In genomic region chr10:77211116-77211570, GRCm38 (mm10) we compare ENCODE assay signal across 9 mouse cellular contexts. TPM values are rescaled to one million over a fixed set of nuclear protein-coding genes. Genes with fewer than 3 reads are reported as not detected.
DNase-seq lines count a peak whose midpoint lies in the region; ATAC-seq and TF ChIP-seq lines count a peak whose summit lies in the region.
"Had no signal": no experiment of that assay in that cellular context is flagged by ENCODE, and none has a peak within 500 bp of the region (broad histone marks: within the 10 kb centered on the region; RNA-seq: fewer than 3 reads in every experiment).

No protein-coding gene starts in this region.

- no peak overlapping the region for H3K4me2 ChIP-seq in midbrain, postnatal 0 days (ENCODE audit: low read depth, low read length, poor library complexity, severe bottlenecking)
- no peak overlapping the region for H3K4me2 ChIP-seq in midbrain, embryonic 13.5 days (replicated peaks)
- no peak overlapping the region for H3K4me2 ChIP-seq in heart, embryonic 12.5 days
- H3K4me2 ChIP-seq: limb, embryonic 12.5 days had no signal

- WGBS in midbrain, postnatal 0 days: 68% methylated on average over 11 of the region's 11 CpGs
- 81% methylated on average over 11 of the region's 11 CpGs for WGBS in midbrain, embryonic 13.5 days
- 38% methylated on average over 11 of the region's 11 CpGs for WGBS in heart, embryonic 12.5 days

- H3K27ac ChIP-seq in midbrain, postnatal 0 days (ENCODE audit: low read depth, low read length): no peak overlapping the region
- no peak overlapping the region for H3K27ac ChIP-seq in midbrain, embryonic 13.5 days
- H3K27ac ChIP-seq in heart, embryonic 12.5 days (ENCODE audit: poor library complexity, severe bottlenecking): peak overlapping the region; percentile 63
- H3K27ac ChIP-seq: limb, embryonic 12.5 days had no signal

- TF ChIP-seq CTCF in midbrain, postnatal 0 days (IDR thresholded peaks at IDR 0.05): no peak

- ATAC-seq in midbrain, postnatal 0 days (ENCODE audit: low FRiP score): no peak
- ATAC-seq in midbrain, embryonic 13.5 days: no peak
- ATAC-seq in heart, embryonic 12.5 days (ENCODE audit: insufficient number of reproducible peaks, low FRiP score): peak; percentile 76

- no peaks in the 10 kb centered on the region for H3K9me3 ChIP-seq in midbrain, postnatal 0 days (ENCODE audit: low read length)
- H3K9me3 ChIP-seq in midbrain, embryonic 13.5 days: no peaks in the 10 kb centered on the region
- H3K9me3 ChIP-seq in heart, embryonic 12.5 days (replicated peaks): no peaks in the 10 kb centered on the region
- H3K9me3 ChIP-seq: limb, embryonic 12.5 days had no signal

- H3K9ac ChIP-seq in midbrain, postnatal 0 days (replicated peaks; ENCODE audit: low read length, poor library complexity, severe bottlenecking): no peak overlapping the region
- no peak overlapping the region for H3K9ac ChIP-seq in midbrain, embryonic 13.5 days (replicated peaks)
- H3K9ac ChIP-seq in heart, embryonic 12.5 days: no peak overlapping the region
- H3K9ac ChIP-seq: limb, embryonic 12.5 days had no signal

- DNase-seq in midbrain, postnatal 0 days (ENCODE audit: low spot score): peak; percentile 30
- peak; percentile 76 for DNase-seq in c-Kit-negative CD71-positive TER-119-positive erythroid progenitor cells, embryonic 14.5 days (ENCODE audit: low read depth, low spot score)
- peak; percentile 69 to 81 for DNase-seq in kidney, postnatal 25 days
- peak; percentile 59 to 70 for DNase-seq in lung, postnatal 4 days
- no peak for DNase-seq in T-cell, adult 2 months (ENCODE audit: low spot score)
- no peak for DNase-seq in retina, postnatal 1 day

- H3K4me1 ChIP-seq in midbrain, postnatal 0 days (ENCODE audit: insufficient read depth, low read length): no peaks in the 10 kb centered on the region
- H3K4me1 ChIP-seq in midbrain, embryonic 13.5 days (replicated peaks): no peaks in the 10 kb centered on the region
- H3K4me1 ChIP-seq in heart, embryonic 12.5 days (replicated peaks): peaks cover 77% of the 10 kb centered on the region

- no peaks in the 10 kb centered on the region for H3K36me3 ChIP-seq in midbrain, postnatal 0 days (ENCODE audit: insufficient read depth, low read length)
- H3K36me3 ChIP-seq in midbrain, embryonic 13.5 days: no peaks in the 10 kb centered on the region
- H3K36me3 ChIP-seq in heart, embryonic 12.5 days: no peaks in the 10 kb centered on the region
- H3K36me3 ChIP-seq: limb, embryonic 12.5 days had no signal

- H3K27me3 ChIP-seq in midbrain, postnatal 0 days (ENCODE audit: insufficient read depth, low read length): no peaks in the 10 kb centered on the region
- no peaks in the 10 kb centered on the region for H3K27me3 ChIP-seq in midbrain, embryonic 13.5 days
- H3K27me3 ChIP-seq in heart, embryonic 12.5 days (replicated peaks): no peaks in the 10 kb centered on the region
- H3K27me3 ChIP-seq: limb, embryonic 12.5 days had no signal

- H3K4me3 ChIP-seq in midbrain, postnatal 0 days (ENCODE audit: low read depth, low read length): no peak overlapping the region
- H3K4me3 ChIP-seq in midbrain, embryonic 13.5 days (replicated peaks): no peak overlapping the region
- no peak overlapping the region for H3K4me3 ChIP-seq in heart, embryonic 12.5 days
- H3K4me3 ChIP-seq: limb, embryonic 12.5 days had no signal

RNA-seq across cellular contexts. Expression of gene Col18a1, which starts 44.8 kb away (rescaled TPM):
- 27.7 and 30.3 TPM in 2 replicates for total RNA-seq in midbrain, postnatal 0 days (2014; rRNA removed)
- 14.6 and 15.4 TPM in 2 replicates for polyA plus RNA-seq in midbrain, postnatal 0 days (2015; fragmentation: Nextera tagmentation; extraction: Ambion mirVana)
- polyA plus RNA-seq in midbrain, embryonic 13.5 days (2015; fragmentation: Nextera tagmentation; extraction: Ambion mirVana): 32.8 and 39.6 TPM in 2 replicates
- polyA plus RNA-seq in heart, embryonic 12.5 days (2016; fragmentation: Nextera tagmentation; extraction: Ambion mirVana): 271 and 284 TPM in 2 replicates

RNA-seq across cellular contexts. Expression of gene Pofut2, which starts 47.9 kb away (rescaled TPM):
- 34.8 and 49.9 TPM in 2 replicates for total RNA-seq in midbrain, postnatal 0 days (2014; rRNA removed)
- 43.2 and 44.8 TPM in 2 replicates for polyA plus RNA-seq in midbrain, postnatal 0 days (2015; fragmentation: Nextera tagmentation; extraction: Ambion mirVana)
- polyA plus RNA-seq in midbrain, embryonic 13.5 days (2015; fragmentation: Nextera tagmentation; extraction: Ambion mirVana): 57.0 and 57.7 TPM in 2 replicates
- 131 and 135 TPM in 2 replicates for polyA plus RNA-seq in heart, embryonic 12.5 days (2016; fragmentation: Nextera tagmentation; extraction: Ambion mirVana)

Comparison
In these comparisons a context has a peak if more than half of its experiments do, and no peak if none do; other contexts are left out.
1. DNase-seq: peak in midbrain, postnatal 0 days (single experiment), c-Kit-negative CD71-positive TER-119-positive erythroid progenitor cells, embryonic 14.5 days (single experiment), kidney, postnatal 25 days (2 of 2) and lung, postnatal 4 days (2 of 2); none in T-cell, adult 2 months (single experiment) and retina, postnatal 1 day (single experiment).